Mouse (Mus musculus) urinary bladder, postnatal 36 days (tissue): ENCODE data around the gene 6430531B16Rik.
A peak's percentile ranks its signal among the peaks of the same experiment; 100 is the strongest.

Experiments used
- DNase-seq, 2 experiments: peaks; one replicate each; pipeline ENCODE4 v3.0.0; 2022; ENCODE audit warnings: low spot score in 2 of 2, mixed read lengths in 1 of 2

Gene 6430531B16Rik

DNA sequence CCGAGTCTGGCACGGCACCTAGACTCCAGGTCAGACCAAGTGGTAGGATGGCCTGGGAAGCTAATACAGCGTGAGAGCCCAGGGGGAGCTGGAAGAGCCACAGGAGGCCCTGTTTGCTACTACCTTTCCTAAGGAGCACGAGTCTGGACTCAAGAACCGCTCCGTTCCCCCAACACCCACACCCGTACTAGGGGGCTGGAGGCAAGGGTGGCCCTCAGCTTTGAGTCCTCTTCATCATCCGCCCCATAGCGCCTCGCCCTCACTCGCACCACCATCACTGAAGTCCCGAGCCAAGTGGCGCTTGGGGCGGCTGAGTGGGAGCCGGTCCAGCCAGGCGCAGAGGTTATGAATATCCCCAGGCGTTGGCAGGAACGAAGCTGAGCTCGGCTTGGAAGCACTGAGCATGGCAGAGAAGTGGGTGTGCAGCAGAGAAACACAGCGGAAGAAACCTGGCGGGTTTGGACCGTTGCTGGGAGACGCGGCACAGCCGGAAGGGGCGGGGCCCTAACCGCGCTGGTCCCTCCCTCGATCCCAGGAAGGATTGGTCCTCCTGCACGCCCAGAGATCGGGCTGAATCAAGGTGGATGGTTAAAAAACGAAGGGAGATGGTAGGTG lies at the start of gene 6430531B16Rik:
TSS of gene 6430531B16Rik (minus strand) at position 478 of the 615 bp plus-strand sequence.
- DNase-seq, result peak; percentile 81 to 84

DNA sequence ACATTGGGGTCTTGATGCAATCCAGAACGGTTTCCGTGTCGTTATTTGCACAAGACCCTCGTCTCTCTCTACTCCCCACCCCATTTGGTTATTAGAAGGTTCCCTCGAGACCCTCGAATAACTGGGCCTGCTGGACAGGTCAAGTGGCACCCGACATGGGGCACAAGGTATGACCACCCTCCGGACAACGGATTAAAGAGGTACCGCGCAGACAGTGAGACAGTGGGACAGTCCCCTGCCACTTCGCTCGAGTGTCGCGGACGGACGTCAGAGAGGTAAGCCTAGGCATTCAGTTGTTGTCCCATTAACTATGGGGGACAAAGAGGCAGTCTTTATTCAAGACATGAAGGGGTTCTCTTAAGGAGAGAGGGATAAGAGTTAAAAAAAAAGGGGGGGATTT lies 32.8 kb upstream of the 6430531B16Rik start:
- no peak for DNase-seq

DNA sequence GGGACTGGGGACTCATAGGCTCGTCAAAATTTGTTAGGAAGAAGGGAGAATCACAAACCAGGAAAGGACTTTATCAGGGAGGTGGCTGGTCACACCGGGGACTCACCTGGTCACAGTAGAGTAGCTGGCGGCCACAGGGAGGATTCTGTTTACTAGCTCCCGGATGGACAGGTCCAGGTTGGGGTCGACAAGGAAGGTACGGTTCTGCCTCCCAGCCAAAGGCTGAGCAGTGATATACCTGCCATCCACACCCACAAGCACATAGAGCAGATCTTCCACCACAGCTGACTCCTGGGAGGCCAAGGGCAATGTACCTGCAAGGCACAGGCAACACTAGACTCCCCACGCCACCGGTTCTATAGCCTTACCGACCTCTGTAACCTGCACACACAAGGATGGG lies 29.2 kb upstream of the 6430531B16Rik start:
- DNase-seq, result no peak

DNA sequence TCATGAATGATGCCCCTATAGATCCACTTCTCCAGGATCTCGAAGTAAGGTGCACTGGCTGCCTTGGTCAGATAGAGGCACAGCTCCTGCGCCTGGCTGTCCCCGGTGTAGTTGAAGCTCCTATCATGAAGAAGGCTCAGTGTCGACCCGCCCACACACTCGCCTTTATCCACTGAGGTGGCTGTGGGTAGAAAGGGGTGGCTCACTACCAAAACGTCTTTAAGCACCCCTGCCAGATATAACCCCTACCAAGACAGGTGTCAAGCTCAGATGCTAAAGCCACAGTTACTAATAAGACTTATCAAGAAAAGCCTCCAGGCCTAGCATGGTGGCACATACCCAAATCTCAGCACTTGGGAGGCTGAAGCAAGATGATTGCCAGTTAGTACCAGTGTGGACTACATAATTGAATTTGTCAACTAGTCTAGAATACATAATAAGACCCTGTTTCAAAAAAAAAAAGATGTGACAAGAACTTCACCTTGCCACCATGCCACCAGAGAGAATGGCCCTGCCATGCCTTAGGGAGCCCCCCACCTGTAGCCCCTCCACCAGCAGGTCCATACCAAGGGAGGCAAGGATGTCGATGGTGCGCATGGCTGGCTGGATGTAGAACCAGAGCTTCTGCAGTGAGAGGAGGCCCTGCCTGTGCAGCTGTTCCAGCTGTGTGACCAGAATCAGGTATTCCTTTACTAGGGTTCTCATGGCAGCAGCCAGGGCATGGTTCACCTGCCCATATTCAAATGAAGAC lies 28.5 kb upstream of the 6430531B16Rik start:
- no peak for DNase-seq

DNA sequence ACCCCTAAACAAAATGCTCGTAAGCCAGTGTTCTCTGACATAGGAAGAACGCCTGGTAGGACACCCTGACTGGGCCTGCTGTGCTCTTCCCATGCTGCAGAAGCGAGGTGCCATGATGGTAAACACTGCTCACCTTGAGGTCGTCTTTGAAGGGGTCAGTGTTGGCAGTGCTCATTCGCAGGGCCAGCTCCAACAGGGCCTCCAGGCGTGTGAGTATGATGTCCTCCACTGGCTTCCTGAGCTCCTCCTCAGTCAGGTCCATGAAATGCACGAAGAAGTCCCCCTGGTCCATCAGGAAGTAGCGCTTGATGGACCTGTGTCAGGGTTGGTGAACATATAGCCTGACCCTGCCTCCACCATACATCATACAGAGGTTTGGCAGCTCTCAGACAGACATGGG lies 26.1 kb upstream of the 6430531B16Rik start:
- DNase-seq, result no peak

DNA sequence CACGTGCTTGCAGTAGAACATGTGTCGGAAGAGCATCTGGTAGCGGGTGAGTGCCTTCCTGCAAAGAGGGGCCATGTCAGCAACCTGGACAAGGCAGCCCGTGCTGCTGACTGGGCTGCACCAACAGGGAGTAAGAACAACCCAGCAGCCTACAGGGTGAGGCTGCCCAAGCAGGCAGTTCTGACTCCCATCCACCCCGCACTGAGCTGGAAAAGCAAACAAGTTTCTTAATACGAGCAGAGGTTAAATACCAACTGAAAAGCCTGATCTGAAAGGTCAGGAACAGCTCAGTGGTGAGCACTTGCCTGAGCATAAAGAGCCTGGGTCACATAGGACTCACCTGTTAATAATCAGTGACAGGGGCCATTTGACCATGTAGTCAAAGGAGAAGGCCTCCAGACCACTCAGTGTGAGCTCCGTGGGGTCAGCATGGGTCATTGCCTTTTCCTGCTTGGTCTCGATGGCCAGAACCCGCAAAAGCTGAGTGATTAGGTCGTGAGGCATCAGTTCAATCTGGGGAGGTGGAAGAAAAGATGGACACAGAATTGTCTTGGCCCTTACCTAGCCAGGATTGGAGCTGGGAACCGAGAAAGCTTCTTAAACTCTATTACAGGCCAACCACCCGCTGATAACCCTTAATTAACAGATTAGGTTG lies 22.7 kb upstream of the 6430531B16Rik start:
- DNase-seq, result peak in 1 of 2 experiments; percentile 50

DNA sequence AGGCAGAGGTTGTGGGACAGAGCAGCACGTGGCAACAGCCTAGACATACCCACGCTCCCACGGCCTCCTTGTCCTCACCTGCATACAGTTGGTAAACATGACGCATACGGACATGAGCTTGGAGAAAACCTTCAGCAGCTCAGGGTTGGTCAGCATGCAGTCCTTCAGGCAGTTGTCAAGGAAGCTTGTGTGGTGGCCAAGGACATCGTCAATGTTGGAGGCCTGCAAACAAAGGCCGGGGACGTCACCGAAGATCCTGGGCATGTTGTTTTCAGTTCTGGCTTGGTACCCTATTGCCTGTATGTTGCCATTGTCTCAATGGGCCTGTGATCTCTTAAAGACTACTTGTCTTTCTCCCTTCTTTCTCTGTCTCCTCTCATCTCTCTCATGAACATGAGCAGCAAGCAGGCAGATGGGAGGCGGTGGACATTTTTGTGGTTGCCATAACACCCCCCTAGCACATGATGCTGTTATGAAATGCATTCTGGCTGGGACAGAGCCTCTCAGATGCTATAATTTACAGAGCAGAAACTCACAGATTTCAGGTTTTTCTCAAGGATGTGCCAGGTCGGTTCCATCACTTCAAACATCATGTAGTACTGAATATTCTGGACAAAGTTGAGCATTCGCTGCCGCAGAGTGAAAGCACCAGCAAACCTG lies 20.3 kb upstream of the 6430531B16Rik start:
- no peak for DNase-seq

DNA sequence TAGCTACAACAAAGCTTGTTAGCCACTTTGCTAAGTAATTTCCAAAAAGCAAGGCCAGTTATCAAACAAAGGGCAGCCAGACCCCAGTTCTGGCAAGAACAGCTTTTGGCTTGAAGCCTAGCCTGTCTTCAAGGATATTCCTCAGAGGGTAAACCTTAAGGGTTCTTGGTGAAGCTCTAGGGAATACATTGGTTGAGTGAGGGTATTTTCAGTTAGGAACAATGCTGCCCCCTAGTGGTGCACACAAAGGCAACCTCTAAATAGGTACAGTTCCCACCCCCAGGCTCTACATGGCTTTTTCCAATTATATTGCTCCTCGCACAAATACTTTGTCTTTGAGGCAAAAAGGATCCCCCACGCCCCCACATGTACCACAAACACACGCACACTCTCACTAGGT lies 16.1 kb upstream of the 6430531B16Rik start:
- DNase-seq, result peak; percentile 48 to 58

DNA sequence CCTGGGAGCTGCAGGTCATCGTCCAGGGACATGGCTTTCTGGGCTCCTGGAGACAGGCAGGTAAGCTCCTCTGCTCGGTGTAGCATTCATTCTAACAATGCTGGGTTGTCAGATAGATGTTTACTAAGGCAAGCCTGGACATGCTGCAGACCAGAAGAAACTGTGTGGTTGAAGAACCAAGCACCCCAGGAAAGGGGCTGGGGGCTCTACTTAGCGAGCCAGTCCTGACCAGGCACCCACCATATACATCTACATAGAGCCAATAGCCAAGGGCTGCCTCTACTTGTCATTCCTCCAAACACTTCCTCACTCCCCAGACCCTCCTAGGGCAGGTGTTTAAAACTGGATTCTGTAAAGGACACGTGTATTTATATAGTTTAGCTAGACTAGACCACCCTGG lies 15.6 kb upstream of the 6430531B16Rik start:
- no peak for DNase-seq

DNA sequence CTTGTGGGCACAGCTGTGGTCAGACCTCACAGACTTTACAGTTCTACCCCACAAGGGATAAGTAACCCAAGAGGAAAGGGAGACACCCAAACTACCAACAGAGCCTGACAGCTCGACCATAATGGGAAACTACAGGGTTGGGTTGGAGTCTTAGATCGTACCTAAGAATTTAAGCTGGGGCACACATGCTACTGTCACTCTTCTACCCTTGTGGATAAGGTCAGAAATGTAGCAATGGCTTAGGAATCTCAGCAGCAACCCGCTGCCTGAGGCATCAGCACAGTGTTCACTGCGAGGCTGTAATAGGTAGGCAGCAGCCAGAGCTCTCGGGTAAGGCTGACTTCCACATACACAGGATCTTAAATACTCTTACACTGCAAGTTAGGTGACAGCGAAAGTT lies 15.0 kb upstream of the 6430531B16Rik start:
- DNase-seq, result no peak

DNA sequence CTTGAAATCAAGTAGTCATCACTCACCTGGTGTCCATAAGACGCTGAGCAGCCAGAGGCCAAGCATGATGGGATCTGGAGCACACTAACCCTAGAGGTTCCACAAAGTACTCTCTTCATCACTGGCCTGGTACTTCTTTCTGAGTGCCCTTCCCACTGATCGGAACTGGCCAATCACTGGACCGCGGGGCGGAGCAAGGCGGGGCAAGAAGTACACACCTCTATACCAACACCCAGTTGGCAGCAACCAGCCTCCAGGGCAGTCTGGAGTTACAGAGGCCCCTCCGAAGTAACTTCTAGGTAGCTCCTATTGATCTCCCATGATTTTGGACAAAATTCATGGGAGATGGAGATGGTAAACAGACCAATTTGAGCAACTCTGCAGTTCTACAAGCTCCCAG lies 13.9 kb upstream of the 6430531B16Rik start, which contains the start of gene Adam8:
TSS of gene Adam8 (minus strand) at position 157 of the 400 bp plus-strand sequence.
- DNase-seq, result no peak

DNA sequence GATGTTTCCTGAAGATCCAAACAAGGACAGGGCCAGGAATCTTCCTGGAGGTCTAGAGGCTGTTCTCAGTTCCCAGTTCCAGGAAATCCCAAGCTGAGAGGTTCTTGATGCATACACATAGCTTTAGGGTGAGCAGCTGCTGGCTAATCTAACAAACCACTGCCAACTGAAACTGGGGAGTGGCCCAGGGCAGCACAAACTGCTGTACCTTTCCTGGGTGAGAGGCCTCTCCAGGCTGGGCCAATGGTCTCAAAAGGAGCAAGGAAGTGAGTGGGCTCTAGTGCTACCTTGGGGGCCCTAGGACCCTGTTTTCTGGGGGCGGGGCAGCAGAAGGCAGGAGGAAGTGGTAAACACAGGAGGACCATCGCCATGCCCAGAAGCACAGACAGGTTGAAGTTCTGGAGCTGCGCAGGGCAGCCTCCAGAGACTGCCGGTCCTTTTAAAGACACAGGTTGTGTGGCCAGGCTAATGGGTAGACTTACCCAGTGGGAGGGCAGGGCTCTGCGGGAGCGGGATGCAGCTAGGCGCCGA lies 12.4 kb upstream of the 6430531B16Rik start:
- no peak for DNase-seq

DNA sequence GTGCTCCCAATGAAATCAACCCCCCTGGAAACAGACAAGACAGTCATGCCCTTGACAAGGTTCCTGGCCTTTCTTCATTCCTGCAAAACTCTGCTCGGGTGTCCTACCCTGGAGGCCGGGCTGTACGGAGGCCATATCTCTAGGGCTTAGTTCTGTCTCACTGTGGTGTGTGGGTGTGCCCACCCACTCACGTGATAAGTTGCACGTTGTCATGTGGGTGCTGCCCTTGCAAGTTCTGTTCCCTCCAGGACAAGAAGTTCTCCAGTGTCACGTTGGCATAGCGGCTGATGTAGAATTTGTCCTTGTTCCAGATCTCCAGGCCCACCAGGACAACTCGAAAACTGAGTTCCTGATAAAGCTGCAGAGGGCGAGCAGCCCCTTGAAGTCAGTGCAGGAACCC lies 9.7 kb upstream of the 6430531B16Rik start:
- DNase-seq, result no peak

DNA sequence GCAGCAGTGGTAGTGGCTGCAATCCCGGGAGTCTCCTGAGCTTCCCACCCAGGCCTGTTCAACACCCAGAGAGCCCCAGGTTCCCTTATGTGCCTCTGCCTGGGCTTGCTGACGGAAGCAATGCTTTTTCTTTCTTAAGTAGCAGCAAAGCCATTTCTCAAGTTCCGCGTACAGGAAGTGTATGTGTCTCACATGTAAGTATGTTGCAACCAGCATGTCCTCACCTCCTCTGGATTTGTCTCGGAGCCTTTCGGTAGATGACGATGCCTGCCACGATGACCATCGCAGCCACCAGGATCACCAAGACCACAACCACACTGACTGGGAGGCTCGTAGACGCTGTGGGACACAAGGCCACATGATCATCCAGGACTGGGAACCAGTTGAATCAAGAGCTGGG lies 6.0 kb upstream of the 6430531B16Rik start:
- DNase-seq, result no peak

DNA sequence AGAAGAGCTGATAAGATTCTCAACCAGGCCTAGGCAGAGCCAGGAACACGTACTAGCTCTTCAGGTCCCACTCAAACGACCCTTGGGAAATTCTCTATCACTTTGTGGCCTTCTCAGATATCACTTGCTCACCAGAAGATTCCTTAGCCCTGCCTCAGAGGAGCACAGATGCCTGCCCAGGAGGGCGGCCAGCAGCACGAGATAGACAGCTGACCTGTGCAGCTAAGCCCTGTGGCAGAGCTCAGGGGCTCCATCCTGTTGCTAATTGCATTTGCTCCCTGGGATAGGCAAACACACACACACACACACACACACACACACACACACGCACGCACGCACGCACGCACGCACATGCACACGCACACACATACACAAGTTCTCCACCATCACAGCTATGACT lies 3.5 kb upstream of the 6430531B16Rik start:
- DNase-seq, result no peak

DNA sequence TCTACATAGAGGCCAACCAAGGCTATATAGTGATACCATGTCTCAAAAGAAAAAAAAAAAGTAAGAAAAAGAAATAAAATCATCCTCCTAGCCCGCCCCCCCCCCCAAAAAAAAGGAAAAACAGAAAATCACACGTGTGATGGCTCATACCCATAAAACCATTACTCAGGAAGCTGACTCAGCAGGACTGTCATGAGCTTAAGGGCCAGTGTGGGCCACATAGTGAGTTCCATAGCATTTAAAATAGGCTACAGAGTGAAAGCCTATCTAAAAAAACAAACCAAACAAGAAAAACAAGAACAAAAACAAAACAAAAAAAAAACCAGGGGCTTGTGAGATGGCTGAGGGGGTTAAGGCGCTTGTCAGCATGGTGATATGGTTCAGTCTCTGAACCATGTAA lies 2.2 kb upstream of the 6430531B16Rik start:
- no peak for DNase-seq

DNA sequence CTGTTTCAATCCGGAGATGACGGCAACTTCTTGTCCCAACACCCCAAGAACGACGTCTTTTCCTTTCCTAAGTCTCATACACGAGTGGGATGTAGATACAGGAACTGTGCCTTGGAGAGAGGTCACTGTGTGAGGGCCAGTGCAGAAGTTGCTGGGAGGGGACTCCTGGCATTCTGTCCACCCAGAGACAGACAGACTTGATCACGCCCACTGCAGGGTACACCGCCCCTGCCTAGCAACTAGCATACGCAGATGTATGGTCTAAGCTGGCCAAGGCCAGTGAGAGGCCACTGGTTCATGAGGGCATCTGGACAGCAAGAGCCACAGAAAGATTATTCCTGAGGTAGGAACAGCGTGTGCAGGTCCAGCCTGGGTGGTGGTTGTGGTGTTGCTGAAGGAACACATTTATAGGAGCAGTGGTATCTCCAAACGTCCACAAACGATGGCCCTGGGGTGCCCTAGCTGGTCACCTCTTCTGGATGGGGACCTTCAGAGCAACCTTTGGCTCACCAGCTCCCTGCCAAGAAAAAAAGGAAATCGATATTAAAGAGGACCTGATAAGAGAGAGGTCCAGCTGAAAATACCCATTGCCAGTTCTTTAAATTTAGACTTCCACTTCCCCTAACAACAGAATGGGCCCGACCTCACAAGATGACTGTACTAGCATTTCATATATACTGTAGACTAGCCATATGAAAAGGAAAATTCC lies 610 bp upstream of the 6430531B16Rik start:
- DNase-seq, result no peak

DNA sequence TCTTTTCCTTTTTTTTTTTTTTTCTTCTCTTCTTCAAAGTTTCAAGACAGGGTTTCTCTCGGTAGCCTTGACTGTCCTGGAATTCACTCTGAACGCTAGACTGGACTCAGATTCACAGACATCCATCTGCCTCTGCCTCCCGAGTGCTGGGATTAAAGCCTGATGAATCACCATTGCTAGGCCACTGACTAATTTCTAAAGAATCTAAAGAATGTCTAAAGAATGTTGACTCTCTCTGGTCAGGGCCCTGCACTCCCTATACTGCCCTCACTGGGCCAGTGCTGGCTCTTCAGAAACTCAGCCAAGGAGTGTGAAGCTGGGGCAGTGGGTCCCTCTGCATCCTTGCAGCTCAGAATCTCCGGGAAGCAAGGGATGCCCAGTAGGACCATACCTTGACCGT lies 3.1 kb downstream of the 6430531B16Rik start:
- DNase-seq, result no peak

DNA sequence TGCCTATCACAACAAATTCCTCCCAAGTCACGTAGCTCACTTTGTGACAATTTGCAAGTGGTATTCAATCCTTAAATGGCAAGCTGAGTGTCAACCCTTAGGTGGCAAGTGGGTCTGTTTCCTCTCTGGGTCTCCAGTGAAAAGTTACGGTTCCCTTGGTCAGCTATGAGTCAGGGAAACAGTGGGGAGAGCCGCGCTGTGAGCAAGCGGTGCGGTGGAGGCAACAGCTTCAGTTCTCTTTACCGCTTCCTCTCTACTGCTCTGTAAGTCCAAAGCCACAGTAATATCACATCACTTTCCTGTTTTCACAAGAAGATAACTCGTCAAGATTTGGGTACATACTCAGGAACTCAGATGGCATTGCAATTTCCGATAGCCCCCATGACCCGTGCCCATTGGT lies 4.2 kb downstream of the 6430531B16Rik start:
- DNase-seq, result no peak

DNA sequence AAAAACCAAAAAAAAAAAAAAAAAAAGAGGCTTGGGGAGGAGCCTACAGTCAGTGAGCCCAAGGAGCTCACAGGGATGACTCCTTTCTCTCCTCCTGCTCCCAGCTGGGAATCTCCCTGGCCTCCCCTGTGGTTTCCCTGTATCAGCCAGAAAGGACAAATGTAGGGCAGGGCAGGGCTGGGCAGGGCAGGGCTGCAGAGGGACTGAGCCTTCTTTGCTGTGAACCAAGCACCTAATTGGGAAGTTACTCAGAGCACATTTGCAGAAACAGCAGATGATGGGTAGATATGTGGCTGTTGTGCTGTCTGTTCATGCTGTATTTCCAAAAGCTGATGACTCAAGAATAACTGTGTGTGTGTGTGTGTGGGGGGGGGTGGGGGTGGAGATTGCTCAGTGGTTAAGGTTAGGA lies 5.6 kb downstream of the 6430531B16Rik start:
- DNase-seq, result no peak

DNA sequence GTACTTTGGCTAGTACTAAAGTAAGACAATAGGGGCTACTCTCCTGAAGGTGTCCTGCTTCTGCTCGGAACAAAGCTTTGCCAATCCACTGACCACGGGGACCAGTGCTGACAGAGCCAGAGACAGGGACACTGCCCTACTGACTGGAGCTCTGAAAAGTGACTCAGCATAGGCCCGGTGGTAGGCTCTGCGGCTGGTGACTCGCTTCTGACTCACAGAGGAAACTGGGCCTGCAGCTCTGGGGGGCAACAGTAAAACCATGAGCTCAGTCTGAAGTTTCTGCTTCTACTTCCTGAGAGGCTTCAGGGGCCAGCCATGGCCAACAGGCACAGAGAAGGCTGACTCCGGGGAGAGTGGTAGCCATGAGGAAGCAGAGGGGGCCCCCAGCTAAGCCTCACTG lies 7.1 kb downstream of the 6430531B16Rik start:
- DNase-seq, result peak; percentile 33 to 48
